Mouse (Mus musculus) C2C12 (cell line): ENCODE measurements around the gene Got2.

Experiments
- CEBPB ChIP-seq: IDR thresholded peaks from one replicate; pipeline ENCODE4 v1.6.1; 2011; ENCODE audit warnings: low read depth, mild to moderate bottlenecking, control low read depth, moderate library complexity
- CTCF ChIP-seq: IDR thresholded peaks from one replicate; pipeline ENCODE4 v1.5.1; 2011; ENCODE audit not compliant: control insufficient read depth, insufficient read depth, insufficient read length
- FOSL1 ChIP-seq: IDR thresholded peaks from one replicate; pipeline ENCODE4 v1.8.0; 2011; ENCODE audit warnings: mild to moderate bottlenecking, low read length; ENCODE audit not compliant: poor library complexity, insufficient read depth, severe bottlenecking
- MAX ChIP-seq: IDR thresholded peaks from one replicate; pipeline ENCODE4 v1.6.1; 2011; ENCODE audit warnings: mild to moderate bottlenecking, control low read depth
- MYOD1 ChIP-seq: IDR thresholded peaks from one replicate; pipeline ENCODE4 v1.6.1; 2011; ENCODE audit warnings: low read depth; ENCODE audit not compliant: control insufficient read depth, insufficient read length
- MYOG ChIP-seq: IDR thresholded peaks from one replicate; pipeline ENCODE4 v1.6.1; 2011; ENCODE audit not compliant: control insufficient read depth, insufficient read length; ENCODE audit errors: extremely low read depth
- USF1 ChIP-seq: IDR thresholded peaks from one replicate; pipeline ENCODE4 v1.6.1; 2011; ENCODE audit warnings: low read depth, mild to moderate bottlenecking, control low read depth, moderate library complexity

DNA sequence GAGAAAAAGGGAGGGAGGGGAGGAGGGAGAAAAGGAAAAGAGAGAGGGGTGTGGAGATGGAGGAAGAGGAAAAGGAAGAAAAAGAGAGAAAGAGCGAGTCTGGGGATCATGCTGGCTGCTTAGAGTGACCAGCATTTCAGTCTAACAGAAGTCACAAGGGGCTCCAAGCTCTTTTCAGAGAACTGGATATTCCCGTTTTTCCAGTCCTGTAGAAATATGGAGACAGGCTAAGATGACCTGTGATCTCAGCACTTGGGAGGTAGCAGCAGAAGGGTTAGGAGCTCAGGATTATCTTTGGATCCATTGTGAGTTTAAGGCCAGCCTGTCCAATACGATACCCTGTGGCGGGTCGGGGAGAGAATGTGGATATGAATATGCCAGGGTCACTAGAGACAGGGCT, 22.9 kb upstream of the Got2 start:
- TF ChIP-seq MAX: no peak
- TF ChIP-seq FOSL1: no peak
- TF ChIP-seq CTCF: no peak
- TF ChIP-seq USF1: no peak
- no peak for TF ChIP-seq CEBPB
- TF ChIP-seq MYOD1: no peak
- TF ChIP-seq MYOG: no peak
